Mouse (Mus musculus): ENCODE data around the gene Hnrnpul1. TPM values are rescaled to one million over a fixed set of nuclear protein-coding genes. Genes with fewer than 3 reads are reported as not detected.

The Hnrnpul1 gene
- polyA plus RNA-seq, 1 experiment from 2014 or later: 62.5 TPM

DNA sequence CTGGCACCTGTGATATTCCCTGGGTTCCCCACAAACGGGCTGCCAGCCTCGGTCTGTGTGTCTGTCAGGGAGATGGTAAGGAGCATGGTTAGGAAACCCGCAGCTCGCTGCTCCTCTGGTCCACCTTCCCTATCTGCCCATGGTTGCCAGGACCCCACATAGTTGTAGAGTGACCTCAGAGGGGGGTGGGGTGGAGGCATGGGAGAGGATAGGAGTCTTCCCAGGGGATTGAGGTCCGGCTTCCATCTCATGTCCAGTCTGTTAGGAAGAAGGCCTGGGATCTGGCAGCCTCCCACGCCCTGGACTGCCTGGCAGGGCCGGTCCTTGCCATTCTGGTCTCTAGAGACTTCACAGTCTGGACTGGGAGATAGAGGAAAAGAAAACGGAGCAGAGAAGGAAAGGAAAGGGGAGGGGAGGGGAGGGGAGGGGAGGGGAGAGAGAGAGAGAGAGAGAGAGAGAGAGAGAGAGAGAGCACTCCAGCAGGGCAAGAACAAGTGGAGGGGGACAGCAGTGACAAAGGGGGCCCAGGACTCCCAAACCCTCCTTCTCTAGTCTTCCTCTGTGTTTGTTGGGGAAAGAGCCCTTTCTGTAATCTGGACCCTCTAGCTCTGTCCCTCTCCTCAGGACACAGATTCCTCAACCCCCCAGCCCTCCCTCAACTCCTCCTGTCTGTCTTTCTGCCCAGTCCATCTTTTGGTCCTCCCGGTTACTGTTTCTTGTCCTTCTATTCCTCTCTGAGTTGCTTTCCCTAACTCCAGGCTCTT is 33.1 kb upstream of the Hnrnpul1 start:
- H3K4me3 ChIP-seq: peak overlapping the region; percentile 66
- peaks cover 51% of the 10 kb centered on the region for H3K4me1 ChIP-seq
- peak; percentile 15 for DNase-seq (ENCODE audit: low spot score)
- H3K9me3 ChIP-seq: no peaks in the 10 kb centered on the region
- WGBS: 24% methylated on average over 9 of the region's 9 CpGs
- H3K36me3 ChIP-seq (replicated peaks): peaks cover 8% of the 10 kb centered on the region; the same call in 1 of the 2 replicates
- H3K27ac ChIP-seq (replicated peaks): peak overlapping the region; percentile 83
- peaks cover 40% of the 10 kb centered on the region; the same call in 1 of the 2 replicates for H3K27me3 ChIP-seq (replicated peaks; ENCODE audit: low read depth, poor library complexity, severe bottlenecking)

DNA sequence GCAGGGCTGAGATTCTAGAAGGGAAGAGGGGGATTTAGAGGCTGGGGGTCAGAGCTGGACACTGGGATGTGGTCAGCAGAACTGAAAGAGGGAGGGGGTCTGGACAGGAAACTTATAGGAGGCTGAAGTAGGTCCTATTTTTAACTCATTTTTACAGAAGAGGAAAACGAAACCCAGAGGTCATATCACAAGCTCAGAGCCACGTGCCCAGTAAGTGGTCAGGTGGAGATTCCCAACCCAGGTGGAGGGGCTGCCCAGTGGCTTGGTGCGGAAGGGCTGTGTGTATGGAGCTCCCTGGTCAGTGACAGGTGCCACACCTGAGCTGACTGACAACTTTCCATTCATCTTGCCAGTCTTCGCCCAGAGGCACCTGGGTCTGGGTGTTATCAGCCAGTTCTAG is 32.4 kb upstream of the Hnrnpul1 start:
- no peak for DNase-seq (ENCODE audit: low spot score)
- Histone ChIP-seq H3K27me3 (replicated peaks; ENCODE audit: low read depth, poor library complexity, severe bottlenecking) (peaks cover 40% of the 10 kb centered on the region; the same call in 1 of the 2 replicates), H3K27ac (replicated peaks) (peak overlapping the region; percentile 83; the same call in 1 of the 2 replicates), H3K4me1 (peaks cover 58% of the 10 kb centered on the region), H3K4me3 (peak overlapping the region; percentile 66), H3K9me3 (no peaks in the 10 kb centered on the region), H3K36me3 (replicated peaks) (peaks cover 8% of the 10 kb centered on the region; the same call in 1 of the 2 replicates)
- WGBS: 75% methylated on average over 4 of the region's 4 CpGs

DNA sequence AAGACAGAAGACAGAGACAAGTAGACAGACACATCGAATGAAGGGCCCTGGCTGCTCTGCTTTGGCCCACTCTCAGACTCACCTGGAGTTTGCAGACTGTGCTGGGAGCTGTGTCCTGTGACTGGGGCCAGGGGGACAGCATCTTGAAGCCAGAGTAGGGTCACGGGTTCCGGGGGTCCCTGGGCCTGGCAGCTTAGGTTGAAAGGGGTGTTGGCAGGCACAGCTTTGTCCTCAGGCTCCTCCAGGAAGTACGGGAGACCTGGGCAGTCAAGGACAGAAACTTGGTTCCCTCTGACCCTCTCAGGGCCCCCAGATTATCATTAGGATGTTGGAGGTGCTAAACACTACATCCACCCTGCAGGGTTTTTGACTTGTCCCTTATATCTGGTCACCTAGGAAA is 31.2 kb upstream of the Hnrnpul1 start:
- H3K4me1 ChIP-seq: peaks cover 70% of the 10 kb centered on the region

DNA sequence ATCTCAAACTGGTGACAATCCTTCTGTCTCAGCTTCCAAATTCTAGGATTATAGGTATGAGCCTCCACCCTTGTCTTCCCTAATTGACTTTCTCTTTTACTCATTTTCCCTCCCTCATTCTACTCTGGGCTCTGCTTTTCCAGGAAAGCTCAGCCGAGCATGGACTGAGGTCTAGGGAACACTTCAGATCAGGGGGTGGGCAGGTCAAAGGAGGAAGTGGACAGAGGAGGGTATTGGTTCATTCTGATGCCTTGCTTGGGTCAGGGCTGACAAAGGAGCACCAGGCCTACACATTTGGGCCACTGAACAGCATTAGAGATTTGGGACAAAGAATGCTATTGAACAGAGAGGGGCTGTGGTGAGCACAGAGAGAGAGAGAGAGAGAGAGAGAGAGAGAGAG is 30.3 kb upstream of the Hnrnpul1 start:
- Histone ChIP-seq H3K4me1 (peaks cover 67% of the 10 kb centered on the region), H3K27me3 (replicated peaks; ENCODE audit: low read depth, poor library complexity, severe bottlenecking) (peaks cover 33% of the 10 kb centered on the region), H3K27ac (replicated peaks) (no peak overlapping the region), H3K9me3 (no peaks in the 10 kb centered on the region), H3K4me3 (no peak overlapping the region), H3K36me3 (replicated peaks) (peaks cover 12% of the 10 kb centered on the region; the same call in 1 of the 2 replicates)
- WGBS: 33% methylated on average over 1 of the region's 1 CpGs
- DNase-seq (ENCODE audit: low spot score): no peak

More for the DNA sequence above, 31.2 kb upstream of the Hnrnpul1 start:
- Histone ChIP-seq H3K27ac (replicated peaks) (peak overlapping the region; percentile 19; the same call in 1 of the 2 replicates), H3K9me3 (no peaks in the 10 kb centered on the region), H3K27me3 (replicated peaks; ENCODE audit: low read depth, poor library complexity, severe bottlenecking) (peaks cover 40% of the 10 kb centered on the region), H3K36me3 (replicated peaks) (peaks cover 8% of the 10 kb centered on the region; the same call in 1 of the 2 replicates), H3K4me3 (no peak overlapping the region)
- 75% methylated on average over 4 of the region's 4 CpGs for WGBS
- no peak for DNase-seq (ENCODE audit: low spot score)

DNA sequence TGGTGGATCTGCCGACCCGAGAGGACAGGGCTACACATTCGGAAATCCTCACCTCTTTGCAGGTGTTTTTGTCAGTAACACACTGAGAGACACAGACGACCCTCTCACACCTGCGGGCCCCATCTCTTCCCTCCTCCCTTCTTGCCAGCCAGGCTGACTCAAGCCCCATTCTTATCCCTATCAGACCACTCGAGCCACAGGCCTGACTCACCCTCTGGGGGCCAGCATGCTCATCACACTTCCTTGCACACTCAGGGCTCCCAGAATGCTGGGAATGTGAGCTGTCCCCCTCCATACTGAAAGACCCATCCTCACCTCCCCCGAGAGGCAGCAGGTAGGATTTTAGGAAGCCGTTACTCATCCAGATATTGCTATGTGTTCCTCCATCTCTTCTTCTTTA is 29.2 kb upstream of the Hnrnpul1 start:
- no peak overlapping the region for H3K4me3 ChIP-seq
- H3K36me3 ChIP-seq (replicated peaks): peaks cover 12% of the 10 kb centered on the region; the same call in 1 of the 2 replicates
- H3K27me3 ChIP-seq (replicated peaks; ENCODE audit: low read depth, poor library complexity, severe bottlenecking): peaks cover 24% of the 10 kb centered on the region
- H3K4me1 ChIP-seq: peaks cover 57% of the 10 kb centered on the region
- no peak for DNase-seq (ENCODE audit: low spot score)
- 66% methylated on average over 8 of the region's 8 CpGs for WGBS
- H3K9me3 ChIP-seq: no peaks in the 10 kb centered on the region
- H3K27ac ChIP-seq (replicated peaks): no peak overlapping the region

DNA sequence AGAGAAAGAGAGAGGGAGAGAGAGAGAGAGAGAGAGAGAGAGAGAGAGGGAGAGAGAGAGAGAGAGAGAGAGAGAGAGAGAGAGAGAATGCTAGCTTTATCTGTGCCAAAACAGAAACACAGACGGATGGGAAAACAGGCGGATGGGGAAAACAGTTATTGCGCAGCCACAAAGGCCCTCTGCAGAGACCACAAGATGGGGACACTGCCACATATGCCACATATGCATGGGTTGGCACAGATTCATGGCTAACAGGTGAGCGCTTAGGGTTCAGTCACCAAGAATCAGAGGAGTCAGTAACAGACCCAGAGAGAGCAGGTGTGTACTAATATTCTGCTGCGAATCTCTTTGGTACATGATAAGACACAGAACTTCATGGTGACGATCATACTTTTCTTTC is 28.2 kb upstream of the Hnrnpul1 start:
- Histone ChIP-seq H3K4me3 (no peak overlapping the region), H3K4me1 (peaks cover 47% of the 10 kb centered on the region), H3K27ac (replicated peaks) (no peak overlapping the region), H3K27me3 (replicated peaks; ENCODE audit: low read depth, poor library complexity, severe bottlenecking) (peaks cover 16% of the 10 kb centered on the region), H3K9me3 (no peaks in the 10 kb centered on the region), H3K36me3 (replicated peaks) (peaks cover 22% of the 10 kb centered on the region)
- WGBS: 88% methylated on average over 6 of the region's 6 CpGs
- no peak for DNase-seq (ENCODE audit: low spot score)

DNA sequence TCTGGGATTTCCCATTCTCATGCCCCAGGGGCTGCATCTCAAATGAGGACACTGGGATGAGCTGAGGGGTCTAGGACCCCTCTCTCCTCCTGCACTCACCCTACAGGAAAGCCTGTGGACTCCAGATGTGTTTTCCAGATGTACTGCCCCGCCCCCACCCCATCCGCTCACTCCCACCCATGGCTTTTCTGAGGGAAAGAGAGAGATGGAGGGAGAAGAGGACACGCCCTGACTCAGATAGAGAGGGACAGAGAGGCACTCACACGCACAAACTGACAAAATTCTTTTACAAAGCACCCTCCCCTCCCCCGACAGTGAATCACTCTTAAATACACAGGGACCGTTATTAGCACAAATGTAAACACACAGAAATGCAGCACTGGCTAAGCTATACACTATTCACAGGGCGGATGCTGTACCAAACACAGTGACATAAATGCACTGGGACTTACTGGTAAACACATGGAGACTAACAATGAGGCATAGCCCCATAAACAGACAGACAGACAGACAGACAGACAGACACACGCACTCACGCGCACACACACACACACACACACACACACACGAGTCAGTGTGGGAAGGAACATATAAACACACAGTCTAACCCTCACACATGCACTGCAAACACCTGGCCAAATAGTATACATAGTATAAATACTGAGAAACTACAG is 27.5 kb upstream of the Hnrnpul1 start:
- no peaks in the 10 kb centered on the region for H3K9me3 ChIP-seq
- no peak for DNase-seq (ENCODE audit: low spot score)
- H3K36me3 ChIP-seq (replicated peaks): peaks cover 29% of the 10 kb centered on the region
- 42% methylated on average over 11 of the region's 11 CpGs for WGBS
- peak overlapping the region; percentile 58 for H3K4me3 ChIP-seq
- peak overlapping the region; percentile 85 for H3K27ac ChIP-seq (replicated peaks)
- H3K27me3 ChIP-seq (replicated peaks; ENCODE audit: low read depth, poor library complexity, severe bottlenecking): peaks cover 9% of the 10 kb centered on the region
- H3K4me1 ChIP-seq: peaks cover 41% of the 10 kb centered on the region

- WGBS: 10% methylated on average over 33 of the region's 33 CpGs
- Histone ChIP-seq H3K27ac (replicated peaks) (peak overlapping the region; percentile 85), H3K27me3 (replicated peaks; ENCODE audit: low read depth, poor library complexity, severe bottlenecking) (peaks cover 3% of the 10 kb centered on the region; the same call in 1 of the 2 replicates), H3K9me3 (no peaks in the 10 kb centered on the region), H3K4me3 (peak overlapping the region; percentile 58), H3K36me3 (replicated peaks) (peaks cover 35% of the 10 kb centered on the region), H3K4me1 (peaks cover 35% of the 10 kb centered on the region)
- DNase-seq (ENCODE audit: low spot score): peak; percentile 42
These were observed 26.9 kb upstream of the Hnrnpul1 start for GRCm38 (mm10) chr7:25781321-25781936.

- Histone ChIP-seq H3K27ac (replicated peaks) (0 out of 2 replicates have a peak overlapping the region, but pooled peaks have one; percentile 85), H3K36me3 (replicated peaks) (peaks cover 42% of the 10 kb centered on the region), H3K27me3 (replicated peaks; ENCODE audit: low read depth, poor library complexity, severe bottlenecking) (peaks cover 3% of the 10 kb centered on the region; the same call in 1 of the 2 replicates), H3K4me3 (no peak overlapping the region), H3K9me3 (no peaks in the 10 kb centered on the region), H3K4me1 (peaks cover 28% of the 10 kb centered on the region)
- no peak for DNase-seq (ENCODE audit: low spot score)
- WGBS: 65% methylated on average over 4 of the region's 4 CpGs
These were observed 26.2 kb upstream of the Hnrnpul1 start for GRCm38 (mm10) chr7:25780753-25781152.

GRCm38 (mm10) chr7:25780021-25780420 is 25.5 kb upstream of the Hnrnpul1 start:
- peaks cover 22% of the 10 kb centered on the region for H3K4me1 ChIP-seq
- no peak for DNase-seq (ENCODE audit: low spot score)
- H3K27me3 ChIP-seq (replicated peaks; ENCODE audit: low read depth, poor library complexity, severe bottlenecking): peaks cover 3% of the 10 kb centered on the region; the same call in 1 of the 2 replicates
- H3K4me3 ChIP-seq: no peak overlapping the region
- 87% methylated on average over 5 of the region's 5 CpGs for WGBS
- no peaks in the 10 kb centered on the region for H3K9me3 ChIP-seq
- H3K36me3 ChIP-seq (replicated peaks): peaks cover 37% of the 10 kb centered on the region
- no peak overlapping the region for H3K27ac ChIP-seq (replicated peaks)

DNA sequence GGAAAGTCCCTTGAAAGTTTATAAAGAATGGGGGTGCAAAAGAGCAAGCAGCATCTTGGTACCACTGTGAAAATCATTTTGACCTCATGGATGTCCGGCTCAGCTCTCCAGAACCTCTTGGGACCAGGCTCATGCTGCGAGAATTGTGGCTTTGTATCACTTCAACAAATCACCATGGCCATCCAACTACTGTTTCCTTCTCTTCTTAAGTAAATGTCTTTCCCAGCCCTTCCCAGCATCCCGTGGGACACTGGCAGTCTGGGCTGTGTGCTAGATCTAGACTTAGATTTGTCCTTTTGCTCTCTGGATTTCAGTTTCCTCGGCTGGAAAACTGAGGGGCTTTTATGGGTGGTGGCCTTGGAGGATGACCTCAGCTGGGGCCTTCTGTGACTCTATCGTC is 13.7 kb upstream of the Hnrnpul1 start:
- H3K4me1 ChIP-seq: peaks cover 11% of the 10 kb centered on the region
- peaks cover 89% of the 10 kb centered on the region for H3K36me3 ChIP-seq (replicated peaks)
- H3K27me3 ChIP-seq (replicated peaks; ENCODE audit: low read depth, poor library complexity, severe bottlenecking): no peaks in the 10 kb centered on the region
- no peaks in the 10 kb centered on the region for H3K9me3 ChIP-seq
- no peak overlapping the region for H3K4me3 ChIP-seq
- no peak overlapping the region for H3K27ac ChIP-seq (replicated peaks)
- no peak for DNase-seq (ENCODE audit: low spot score)
- WGBS: 85% methylated on average over 5 of the region's 5 CpGs

- Histone ChIP-seq H3K36me3 (replicated peaks) (peaks cover 87% of the 10 kb centered on the region), H3K4me1 (peaks cover 11% of the 10 kb centered on the region), H3K27me3 (replicated peaks; ENCODE audit: low read depth, poor library complexity, severe bottlenecking) (no peaks in the 10 kb centered on the region), H3K9me3 (no peaks in the 10 kb centered on the region), H3K27ac (replicated peaks) (no peak overlapping the region), H3K4me3 (no peak overlapping the region)
- 85% methylated on average over 6 of the region's 6 CpGs for WGBS
- DNase-seq (ENCODE audit: low spot score): no peak
These were observed 11.6 kb upstream of the Hnrnpul1 start for GRCm38 (mm10) chr7:25766108-25766507.
